Comparison of ENCODE assay signal across 9 mouse cellular contexts in genomic region chr4:43530581-43530980, GRCm38 (mm10). TPM values are rescaled to one million over a fixed set of nuclear protein-coding genes. Genes with fewer than 3 reads are reported as not detected.
A peak's percentile ranks its signal among the peaks of the same experiment; 100 is the strongest.
DNase-seq lines count a peak whose midpoint lies in the region; ATAC-seq and TF ChIP-seq lines count a peak whose summit lies in the region.
"Had no signal": no experiment of that assay in that cellular context is flagged by ENCODE, and none has a peak within 500 bp of the region (broad histone marks: within the 10 kb centered on the region; RNA-seq: fewer than 3 reads in every experiment).

No protein-coding gene starts in this region.

- ATAC-seq in liver, embryonic 15.5 days (ENCODE audit: insufficient read depth): peak; percentile 35; the same call in 1 of the 2 replicates

- H3K4me3 ChIP-seq in C2C12 (ENCODE audit: insufficient read depth, poor library complexity, severe bottlenecking): no peak overlapping the region
- H3K4me3 ChIP-seq in liver, embryonic 15.5 days (replicated peaks): no peak overlapping the region
- H3K4me3 ChIP-seq: limb, embryonic 13.5 days had no signal

- peak; percentile 44 for TF ChIP-seq CTCF in C2C12 (IDR thresholded peaks at IDR 0.05; ENCODE audit: control insufficient read depth, insufficient read depth, insufficient read length)

- H3K9me3 ChIP-seq in liver, embryonic 15.5 days (replicated peaks): no peaks in the 10 kb centered on the region
- H3K9me3 ChIP-seq: limb, embryonic 13.5 days had no signal

- H3K79me3 ChIP-seq in C2C12 (ENCODE audit: low read depth): no peaks in the 10 kb centered on the region

- H3K4me2 ChIP-seq in liver, embryonic 15.5 days: no peak overlapping the region
- H3K4me2 ChIP-seq: limb, embryonic 13.5 days had no signal

- no peak overlapping the region for H3K27ac ChIP-seq in liver, embryonic 15.5 days (replicated peaks)
- H3K27ac ChIP-seq: limb, embryonic 13.5 days had no signal

- DNase-seq in MEL-GATA-1-ER (ENCODE audit: extremely low read depth, low read depth): peak; percentile 73
- peak; percentile 70 for DNase-seq in cerebellum, adult 9-11 months
- DNase-seq in gastrocnemius, postnatal 25 days: peak; percentile 48
- DNase-seq in kidney, postnatal 10 days: peak; percentile 88
- DNase-seq in retina, postnatal 1 day: peak; percentile 76
- DNase-seq in thymus, postnatal 25 days: peak; percentile 80

- no peaks in the 10 kb centered on the region for H3K79me2 ChIP-seq in C2C12 (ENCODE audit: control insufficient read depth, insufficient read depth)

- WGBS in liver, embryonic 15.5 days (ENCODE audit: insufficient replicate concordance): 19% methylated on average over 7 of the region's 7 CpGs

- H3K27me3 ChIP-seq in C2C12 (ENCODE audit: control insufficient read depth, insufficient read depth, insufficient read length): no peaks in the 10 kb centered on the region
- peaks cover 17% of the 10 kb centered on the region for H3K27me3 ChIP-seq in liver, embryonic 15.5 days

- peaks cover 10% of the 10 kb centered on the region for H3K4me1 ChIP-seq in liver, embryonic 15.5 days (replicated peaks)
- H3K4me1 ChIP-seq: limb, embryonic 13.5 days had no signal

- peaks cover 58% of the 10 kb centered on the region for H3K36me3 ChIP-seq in C2C12 (ENCODE audit: control insufficient read depth, insufficient read depth)
- peaks cover 56% of the 10 kb centered on the region for H3K36me3 ChIP-seq in liver, embryonic 15.5 days (replicated peaks)

- no peak overlapping the region for H3K9ac ChIP-seq in liver, embryonic 15.5 days
- H3K9ac ChIP-seq: limb, embryonic 13.5 days had no signal

- no peak overlapping the region for H3ac ChIP-seq in C2C12 (ENCODE audit: control insufficient read depth, insufficient read length, low read depth)

TF ChIP-seq in C2C12, 6 proteins besides CTCF, POLR2A, EP300 and RAD21:
- TF ChIP-seq MYOD1 (IDR thresholded peaks at IDR 0.05; ENCODE audit: control insufficient read depth, insufficient read length, low read depth) (no peak), USF1 (IDR thresholded peaks at IDR 0.05; ENCODE audit: low read depth) (no peak), CEBPB (IDR thresholded peaks at IDR 0.05; ENCODE audit: low read depth) (no peak), MYOG (IDR thresholded peaks at IDR 0.05; ENCODE audit: control insufficient read depth, extremely low read depth, insufficient read length) (no peak), MAX (IDR thresholded peaks at IDR 0.05) (no peak), FOSL1 (IDR thresholded peaks at IDR 0.05; ENCODE audit: insufficient read depth, low read length, poor library complexity, severe bottlenecking) (no peak)

RNA-seq across cellular contexts. Expression of gene Tpm2, which starts 7.0 kb away (rescaled TPM):
- polyA plus RNA-seq in C2C12 (2012; fragmentation: generic; extraction: Trizol): 622 TPM
- over 10,000 TPM in 1 of 2 experiments, 1,000 to 10,000 TPM in 1; 8,936 to 14,319 TPM for total RNA-seq in gastrocnemius, postnatal 25 days (2021)
- 34.1 and 47.4 TPM in 2 replicates for polyA plus RNA-seq in liver, embryonic 15.5 days (2015; fragmentation: Nextera tagmentation; extraction: Ambion mirVana)

RNA-seq across cellular contexts. Expression of gene Car9, which starts 23.8 kb away (rescaled TPM):
- polyA plus RNA-seq in C2C12 (2012; fragmentation: generic; extraction: Trizol): 0.67 TPM
- 1 to 10 TPM; 2.2 to 2.7 TPM for total RNA-seq in gastrocnemius, postnatal 25 days (2021)
- polyA plus RNA-seq in liver, embryonic 15.5 days (2015; fragmentation: Nextera tagmentation; extraction: Ambion mirVana): 1.3 and 1.9 TPM in 2 replicates

RNA-seq across cellular contexts. Expression of gene Arhgef39, which starts 31.1 kb away (rescaled TPM):
- 11.7 TPM for polyA plus RNA-seq in C2C12 (2012; fragmentation: generic; extraction: Trizol)
- under 1 TPM in 1 of 2 experiments, not detected in 1; 0.69 TPM for total RNA-seq in gastrocnemius, postnatal 25 days (2021)
- polyA plus RNA-seq in liver, embryonic 15.5 days (2015; fragmentation: Nextera tagmentation; extraction: Ambion mirVana): 34.5 and 38.2 TPM in 2 replicates

RNA-seq across cellular contexts. Expression of gene Creb3, which starts 31.6 kb away (rescaled TPM):
- 52.4 TPM for polyA plus RNA-seq in C2C12 (2012; fragmentation: generic; extraction: Trizol)
- total RNA-seq in gastrocnemius, postnatal 25 days (2021): 10 to 100 TPM; 34.9 to 41.8 TPM
- 22.3 and 24.9 TPM in 2 replicates for polyA plus RNA-seq in liver, embryonic 15.5 days (2015; fragmentation: Nextera tagmentation; extraction: Ambion mirVana)

RNA-seq across cellular contexts. Expression of gene Tln1, which starts 31.9 kb away (rescaled TPM):
- polyA plus RNA-seq in C2C12 (2012; fragmentation: generic; extraction: Trizol): 158 TPM
- total RNA-seq in gastrocnemius, postnatal 25 days (2021): 10 to 100 TPM; 56.2 to 79.8 TPM
- 37.5 and 40.3 TPM in 2 replicates for polyA plus RNA-seq in liver, embryonic 15.5 days (2015; fragmentation: Nextera tagmentation; extraction: Ambion mirVana)

Comparison
In these comparisons a context has a peak if more than half of its experiments do, and no peak if none do; other contexts are left out.
1. RNA of gene Tpm2, which starts 7.0 kb away (polyA plus RNA-seq): 622 TPM in C2C12 (single experiment); 34.1 to 47.4 TPM in liver, embryonic 15.5 days; every median in the first group is over 10 times any median in the second.
2. Peak in every context shown above with its lines, with median percentiles within 50 percentile points of each other: DNase-seq.